Mouse (Mus musculus): Measurements from ENCODE around the gene Zfand3.

Zfand3 gene

GRCm38 (mm10) chr17:30225030-30225740 lies 220.7 kb downstream of the Zfand3 start:
- no peak for DNase-seq (ENCODE audit: low spot score in 2 of 2)

GRCm38 (mm10) chr17:30228439-30229215 lies 224.1 kb downstream of the Zfand3 start:
- DNase-seq (ENCODE audit: low spot score in 2 of 2), result no peak

DNA sequence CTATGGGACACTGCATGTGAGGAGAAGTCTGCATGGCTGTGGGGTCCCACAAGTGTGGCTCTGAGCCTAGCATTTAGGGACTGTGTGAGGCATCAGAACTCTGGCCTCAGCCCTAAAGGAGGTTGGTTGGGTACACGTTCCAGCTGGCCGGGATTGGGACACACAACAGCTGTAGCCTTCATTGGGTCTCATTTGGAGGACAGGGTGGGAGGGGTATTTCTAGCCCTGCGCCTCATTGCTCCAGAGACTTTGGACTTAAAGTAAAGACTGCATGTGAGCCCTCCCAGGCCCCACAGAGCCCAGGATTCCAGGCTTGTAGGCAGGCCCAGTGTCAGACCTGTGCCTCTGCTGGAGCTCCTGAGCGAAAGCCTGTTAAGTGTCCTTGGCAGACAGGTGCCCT lies 225.9 kb downstream of the Zfand3 start:
- DNase-seq (ENCODE audit: low spot score in 2 of 2), result no peak

- DNase-seq (ENCODE audit: low spot score in 2 of 2), result no peak
These were observed 226.9 kb downstream of the Zfand3 start for GRCm38 (mm10) chr17:30231483-30231882.

DNA sequence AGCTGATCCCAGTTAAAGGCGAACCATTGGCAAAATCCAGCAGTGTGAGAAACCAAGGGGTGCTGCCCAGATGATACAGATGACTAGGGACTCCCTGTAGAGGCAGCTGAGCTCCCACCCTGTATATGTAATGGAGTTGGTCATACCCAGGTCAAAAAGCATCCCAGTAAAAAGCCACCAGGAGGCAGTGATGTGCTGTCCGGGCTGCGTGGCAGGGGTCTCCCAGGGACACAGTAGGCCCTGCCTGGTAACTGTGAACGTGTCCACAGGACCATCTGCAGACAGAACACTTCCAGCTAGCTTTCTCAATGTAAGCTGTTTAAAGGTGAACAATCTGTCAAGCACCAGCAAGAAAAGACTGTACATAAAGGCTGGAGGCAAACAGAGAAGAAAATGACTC lies 228.2 kb downstream of the Zfand3 start:
- no peak for DNase-seq (ENCODE audit: low spot score in 2 of 2)

DNA sequence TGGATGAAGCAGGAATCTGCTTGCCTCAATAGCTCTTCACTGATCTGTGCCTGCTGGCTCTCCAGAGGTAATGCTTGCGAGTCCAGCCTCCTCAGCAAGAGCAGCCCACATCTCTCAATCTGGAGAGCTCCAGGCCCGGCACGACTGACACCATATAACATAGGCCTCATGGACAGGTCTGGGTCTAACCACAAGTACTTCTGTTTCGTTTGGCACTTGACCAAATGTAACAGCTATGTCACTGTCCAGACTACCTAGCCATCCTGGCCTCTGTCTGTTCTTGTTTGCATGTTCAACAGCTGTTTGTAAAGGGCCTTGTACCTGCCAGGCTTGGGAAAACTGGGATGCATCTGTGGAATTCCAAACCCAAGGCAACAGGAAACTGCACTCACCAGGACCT lies 230.8 kb downstream of the Zfand3 start:
- no peak for DNase-seq (ENCODE audit: low spot score in 2 of 2)

- no peak for DNase-seq (ENCODE audit: low spot score in 2 of 2)
These were observed 232.1 kb downstream of the Zfand3 start for GRCm38 (mm10) chr17:30236611-30237010.

GRCm38 (mm10) chr17:30237600-30237999 lies 233.1 kb downstream of the Zfand3 start:
- DNase-seq (ENCODE audit: low spot score in 2 of 2), result no peak

DNA sequence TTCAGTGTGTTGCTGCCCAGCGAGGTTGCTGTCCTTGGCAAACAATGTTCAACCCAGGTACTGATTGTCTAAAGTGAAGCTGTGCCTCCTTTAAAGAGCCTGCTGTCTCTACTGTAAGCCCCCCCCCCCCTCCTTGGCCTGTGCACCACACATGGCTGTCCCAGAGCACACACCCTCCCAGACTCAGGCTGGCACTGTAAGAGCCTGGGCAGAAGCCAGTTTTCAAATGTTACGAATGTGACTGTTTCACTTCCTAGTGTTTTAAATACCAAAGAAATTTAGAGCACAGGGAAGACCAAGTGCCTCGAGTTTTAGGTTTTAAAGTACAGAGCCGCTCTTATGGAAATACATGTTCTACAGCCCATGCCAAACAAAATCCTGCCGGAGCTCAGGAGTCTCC lies 234.9 kb downstream of the Zfand3 start:
- peak in 1 of 2 experiments; percentile 20 for DNase-seq (ENCODE audit: low spot score in 2 of 2)

GRCm38 (mm10) chr17:30240659-30241058 lies 236.1 kb downstream of the Zfand3 start:
- DNase-seq (ENCODE audit: low spot score in 2 of 2), result no peak

DNA sequence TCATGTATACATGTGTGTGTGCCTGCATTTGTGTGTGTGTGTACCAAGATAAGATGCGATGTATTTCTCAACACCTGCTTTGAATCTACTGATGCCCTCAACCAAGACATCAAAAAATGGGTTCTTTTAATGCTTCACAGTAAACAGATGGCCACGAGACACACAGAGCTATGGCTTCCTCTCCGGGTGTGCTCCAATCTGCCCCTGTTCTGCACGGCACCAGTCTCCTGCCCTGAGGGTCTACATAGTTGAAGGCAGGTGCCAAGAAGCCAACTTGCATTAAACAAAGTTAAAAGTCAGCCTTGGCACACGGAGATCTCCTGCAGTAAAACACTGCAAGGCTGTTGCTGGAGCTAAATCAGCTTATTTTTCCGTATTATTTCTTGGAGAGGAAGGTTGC lies 236.5 kb downstream of the Zfand3 start:
- no peak for DNase-seq (ENCODE audit: low spot score in 2 of 2)

GRCm38 (mm10) chr17:30241720-30242322 lies 237.3 kb downstream of the Zfand3 start:
- no peak for DNase-seq (ENCODE audit: low spot score in 2 of 2)

- no peak for DNase-seq (ENCODE audit: low spot score in 2 of 2)
These were observed 238.1 kb downstream of the Zfand3 start for GRCm38 (mm10) chr17:30242647-30243046.

DNA sequence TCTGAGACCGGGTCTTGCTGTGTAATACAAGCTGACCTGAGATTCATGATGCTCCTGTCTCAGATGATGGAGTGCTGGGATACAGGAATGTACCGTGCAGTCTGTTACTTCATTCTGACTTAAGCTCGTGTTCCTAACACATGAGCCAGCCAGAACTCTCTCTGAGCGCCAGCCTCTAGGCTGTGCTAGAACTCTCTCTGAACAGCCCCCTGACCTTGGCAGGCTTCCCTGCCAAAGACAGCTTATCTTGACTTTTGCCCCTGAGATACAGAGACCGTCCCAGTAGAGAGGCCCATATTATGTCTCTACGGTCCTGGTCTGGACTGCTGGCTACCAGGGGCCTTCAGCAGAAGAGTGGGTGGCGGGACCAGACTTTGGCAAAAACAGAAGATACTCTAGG lies 239.0 kb downstream of the Zfand3 start:
- no peak for DNase-seq (ENCODE audit: low spot score in 2 of 2)

DNA sequence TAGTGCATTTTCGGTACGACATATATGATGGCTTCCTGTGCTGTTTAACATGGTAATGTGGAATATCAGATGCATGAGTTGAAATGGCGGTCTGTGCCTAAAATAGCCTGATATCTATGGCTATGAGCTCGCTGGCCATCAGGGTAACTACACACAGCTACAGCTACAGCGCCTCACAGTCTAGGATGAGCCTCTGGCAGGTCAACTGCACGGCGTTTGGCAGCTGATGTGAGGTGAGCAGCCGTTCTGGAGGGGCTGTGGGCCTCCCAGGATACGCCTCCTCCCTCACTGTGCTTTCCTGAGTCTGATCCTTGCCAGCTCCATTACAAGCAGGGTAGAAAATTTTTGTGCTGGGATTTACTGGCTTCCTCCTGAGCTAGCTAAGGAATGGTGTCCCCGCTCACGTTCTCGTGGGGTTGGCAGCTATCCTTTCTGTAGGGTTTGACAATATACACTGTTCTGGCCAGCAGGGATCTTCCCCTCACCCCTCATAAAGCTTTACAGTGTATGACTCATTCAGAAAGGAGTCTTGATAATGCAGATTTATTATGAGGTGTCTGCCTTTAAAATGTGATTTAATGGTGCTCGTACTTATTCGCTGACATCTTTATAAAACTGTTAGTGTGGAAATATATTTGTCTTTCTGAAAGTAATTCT lies 240.2 kb downstream of the Zfand3 start:
- no peak for DNase-seq (ENCODE audit: low spot score in 2 of 2)

DNA sequence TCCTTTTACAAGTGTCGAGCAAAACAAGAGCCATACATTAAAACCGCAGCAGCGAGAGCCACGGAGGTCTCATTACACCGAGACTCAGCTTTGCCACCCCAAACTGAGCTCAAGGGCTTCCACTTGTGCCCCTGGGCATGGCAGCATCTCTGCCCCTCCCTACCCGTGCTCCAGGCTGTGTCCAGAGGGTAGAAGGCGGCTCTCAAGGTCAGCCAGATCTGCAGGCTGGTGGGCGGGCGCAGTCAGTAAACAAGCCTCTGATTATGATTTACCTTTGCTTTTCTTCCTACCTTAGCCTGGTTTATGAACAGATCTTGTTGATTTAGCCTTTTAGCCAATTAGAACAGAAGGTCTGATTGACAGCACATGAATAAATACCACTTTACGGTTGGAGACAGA lies 240.8 kb downstream of the Zfand3 start:
- no peak for DNase-seq (ENCODE audit: low spot score in 2 of 2)

DNA sequence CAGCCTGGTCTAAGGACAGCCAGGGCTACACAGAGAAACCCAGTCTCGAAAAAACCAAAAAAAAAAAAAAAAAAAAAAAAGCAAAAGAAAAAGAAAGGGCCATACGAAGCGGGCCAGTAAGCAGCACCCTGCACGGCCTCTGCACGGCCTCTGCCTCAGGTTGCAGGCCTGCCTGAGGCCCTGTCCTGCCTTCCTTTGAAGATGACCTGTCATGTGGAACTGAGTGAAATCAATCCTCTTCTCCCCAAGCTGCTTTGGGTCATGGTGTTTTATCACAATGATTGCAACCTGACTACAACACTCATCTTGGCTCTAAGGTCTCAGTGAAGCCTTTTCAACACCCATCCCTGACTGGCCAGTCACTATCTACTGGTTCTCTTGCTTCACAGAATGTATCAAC lies 248.5 kb downstream of the Zfand3 start:
- no peak for DNase-seq (ENCODE audit: low spot score in 2 of 2)

DNA sequence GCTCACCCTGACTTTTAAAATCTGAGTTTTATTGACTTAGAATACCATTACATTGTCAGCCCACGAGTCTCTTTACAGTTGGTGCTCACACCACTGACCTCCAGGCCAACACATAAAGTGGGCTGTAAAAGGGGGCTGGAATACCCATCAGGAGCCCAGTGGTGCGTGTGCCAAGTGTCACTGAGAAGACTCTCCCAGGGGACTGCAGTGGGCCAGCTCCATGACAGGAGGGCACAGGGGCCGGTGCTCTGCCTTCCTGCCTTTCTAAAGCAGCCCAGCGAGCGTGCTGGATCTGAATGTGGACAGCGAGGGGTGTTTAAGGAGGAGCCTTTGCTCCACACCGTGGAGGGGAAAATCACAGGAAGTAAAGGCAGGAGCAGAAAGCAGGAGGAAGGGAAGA lies 249.4 kb downstream of the Zfand3 start:
- no peak for DNase-seq (ENCODE audit: low spot score in 2 of 2)

DNA sequence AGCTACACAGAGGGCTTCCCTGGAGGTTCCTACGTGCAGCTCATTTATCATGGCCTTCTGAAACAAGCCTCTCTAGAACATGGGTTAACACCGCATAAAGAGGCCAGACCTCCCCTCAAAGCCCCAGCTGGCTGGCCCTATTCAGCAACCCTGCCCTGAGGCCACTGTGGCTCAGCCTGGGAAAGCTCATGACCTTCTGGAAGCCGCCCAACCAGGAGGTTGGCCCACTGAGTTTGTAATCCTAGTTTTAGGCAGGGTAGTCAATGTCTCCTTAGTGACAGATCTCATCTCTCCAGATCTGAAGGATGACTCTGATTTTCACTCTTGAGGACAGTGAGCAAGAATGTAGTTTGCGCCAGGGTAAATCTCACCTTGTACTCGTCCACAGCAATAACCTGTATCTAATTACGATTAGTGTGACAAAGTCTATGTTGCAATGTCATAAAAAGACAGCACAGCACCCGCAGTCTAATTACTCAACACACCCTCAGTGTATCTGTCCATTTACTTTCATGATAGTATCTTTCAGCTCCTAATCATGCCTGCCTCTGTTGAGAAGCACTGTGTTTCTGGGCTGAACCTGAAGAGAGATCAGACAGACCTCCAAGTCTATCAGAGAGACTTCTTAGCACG lies 251.5 kb downstream of the Zfand3 start:
- peak in 1 of 2 experiments; percentile 18 for DNase-seq (ENCODE audit: low spot score in 2 of 2)

DNA sequence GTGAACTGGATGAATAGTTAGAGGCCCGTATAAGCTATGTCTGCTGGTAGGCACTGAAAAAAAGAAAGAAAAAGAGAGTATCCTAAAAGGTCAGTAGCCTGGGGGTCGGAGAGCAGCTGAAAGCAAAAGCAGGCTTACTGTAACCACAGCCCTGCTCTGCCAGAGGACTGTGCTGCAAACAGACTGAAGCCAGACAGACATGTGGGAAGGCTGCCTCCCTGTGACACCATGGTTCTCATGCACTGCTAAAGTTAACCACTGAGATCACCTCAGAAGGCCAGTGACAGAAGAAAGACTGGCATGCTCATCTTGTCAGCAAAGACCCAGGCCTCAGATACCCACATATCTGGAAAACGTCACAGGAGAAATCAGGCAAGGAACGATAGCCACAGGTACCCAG lies 253.9 kb downstream of the Zfand3 start:
- no peak for DNase-seq (ENCODE audit: low spot score in 2 of 2)

DNA sequence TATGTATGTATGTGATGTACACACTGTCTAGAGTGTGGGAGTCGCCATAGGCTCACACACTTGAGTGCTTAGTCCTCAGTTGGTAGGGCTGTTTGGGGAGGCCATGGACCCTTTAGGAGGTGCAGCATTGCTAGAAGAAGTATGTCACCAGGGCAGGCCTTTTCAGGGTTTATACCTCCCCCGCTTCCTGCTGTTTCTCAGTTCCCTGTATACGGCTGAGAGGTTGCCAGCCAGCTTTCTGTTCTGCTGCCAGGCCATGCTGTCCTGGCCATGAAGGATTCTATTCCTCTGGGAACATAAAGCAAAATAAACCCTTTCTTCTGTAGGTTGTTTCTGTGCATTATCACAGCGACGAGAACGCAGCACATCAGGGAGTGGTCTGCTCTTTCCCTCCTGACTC lies 255.4 kb downstream of the Zfand3 start:
- no peak for DNase-seq (ENCODE audit: low spot score in 2 of 2)

Measured in urinary bladder, postnatal 36 days (tissue).